Mouse (Mus musculus): Measurements from ENCODE around the gene Olfr222. TPM values are rescaled to one million over a fixed set of nuclear protein-coding genes. Genes with fewer than 3 reads are reported as not detected.

Olfr222 gene
- polyA plus RNA-seq (2014; fragmentation: Illumina TruSeq; extraction: RNeasy Lipid Tissue Mini Kit (QIAGEN cat#74804); ENCODE audit: low read depth, low replicate concordance) = not detected

GRCm38 (mm10) chr11:59576135-59576534, at the start of gene Olfr222:
TSS of gene Olfr222 (minus strand) at chr11:59576235.

GRCm38 (mm10) chr11:59593189-59593588, 17.2 kb upstream of the Olfr222 start, which contains the start of gene Olfr223:
TSS of gene Olfr223 (minus strand) at chr11:59593289.

GRCm38 (mm10) chr11:59541324-59541723, 34.7 kb downstream of the Olfr222 start, which contains the start of gene Nlrp3:
TSS of gene Nlrp3 (plus strand) at chr11:59541568.

GRCm38 (mm10) chr11:59526472-59527080, 49.5 kb downstream of the Olfr222 start, which contains the start of gene Zkscan17:
TSS of gene Zkscan17 (minus strand) at chr11:59526751.

Other genes starting within 250 kb of the Olfr222 start
- gene Prss38, start 200.6 kb downstream of the Olfr222 start, polyA plus RNA-seq (2014; fragmentation: Illumina TruSeq; extraction: RNeasy Lipid Tissue Mini Kit (QIAGEN cat#74804); ENCODE audit: low read depth, low replicate concordance) = not detected
- gene Jmjd4, start 126.2 kb downstream of the Olfr222 start, polyA plus RNA-seq (2014; fragmentation: Illumina TruSeq; extraction: RNeasy Lipid Tissue Mini Kit (QIAGEN cat#74804); ENCODE audit: low read depth, low replicate concordance) = 8.5 TPM
- gene Snap47, start 125.0 kb downstream of the Olfr222 start, polyA plus RNA-seq (2014; fragmentation: Illumina TruSeq; extraction: RNeasy Lipid Tissue Mini Kit (QIAGEN cat#74804); ENCODE audit: low read depth, low replicate concordance) = 9.6 TPM
- 8.6 TPM for gene Zfp867, start 103.8 kb downstream of the Olfr222 start, polyA plus RNA-seq (2014; fragmentation: Illumina TruSeq; extraction: RNeasy Lipid Tissue Mini Kit (QIAGEN cat#74804); ENCODE audit: low read depth, low replicate concordance)
- 1.7 TPM for gene Zkscan17, start 49.5 kb downstream of the Olfr222 start, polyA plus RNA-seq (2014; fragmentation: Illumina TruSeq; extraction: RNeasy Lipid Tissue Mini Kit (QIAGEN cat#74804); ENCODE audit: low read depth, low replicate concordance)
- gene Nlrp3, start 34.7 kb downstream of the Olfr222 start, polyA plus RNA-seq (2014; fragmentation: Illumina TruSeq; extraction: RNeasy Lipid Tissue Mini Kit (QIAGEN cat#74804); ENCODE audit: low read depth, low replicate concordance) = 0.28 TPM
- gene Olfr223, start 17.1 kb upstream of the Olfr222 start, polyA plus RNA-seq (2014; fragmentation: Illumina TruSeq; extraction: RNeasy Lipid Tissue Mini Kit (QIAGEN cat#74804); ENCODE audit: low read depth, low replicate concordance) = not detected
- 28.1 TPM for gene Mprip, start 85.1 kb upstream of the Olfr222 start, polyA plus RNA-seq (2014; fragmentation: Illumina TruSeq; extraction: RNeasy Lipid Tissue Mini Kit (QIAGEN cat#74804); ENCODE audit: low read depth, low replicate concordance)
- gene Pld6, start 211.4 kb upstream of the Olfr222 start, polyA plus RNA-seq (2014; fragmentation: Illumina TruSeq; extraction: RNeasy Lipid Tissue Mini Kit (QIAGEN cat#74804); ENCODE audit: low read depth, low replicate concordance) = not detected
- gene Flcn, start 233.8 kb upstream of the Olfr222 start, polyA plus RNA-seq (2014; fragmentation: Illumina TruSeq; extraction: RNeasy Lipid Tissue Mini Kit (QIAGEN cat#74804); ENCODE audit: low read depth, low replicate concordance) = 3.4 TPM